Mouse (Mus musculus): ENCODE data around the gene Dnajc12.

DNA sequence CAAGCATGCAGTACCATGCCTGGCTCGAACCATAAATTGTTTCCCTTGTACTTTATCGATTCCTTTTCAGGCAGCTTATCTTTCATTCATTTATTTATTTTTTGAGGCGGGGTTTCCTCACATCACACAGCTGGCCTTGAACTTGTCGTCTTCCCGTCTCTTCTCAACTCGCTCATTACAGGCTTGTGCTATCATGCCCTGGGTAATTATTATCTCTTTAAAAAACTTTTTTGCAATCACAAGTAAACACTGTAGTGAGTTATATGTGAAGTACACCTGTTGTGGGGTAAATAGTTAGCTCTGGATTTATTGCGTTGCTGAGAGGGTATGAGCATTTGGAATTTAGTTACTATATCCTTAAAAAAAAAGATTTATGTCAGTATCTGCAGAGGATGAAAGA, 33.0 kb downstream of the Dnajc12 start:
- TF ChIP-seq ELF1 (IDR thresholded peaks at IDR 0.05; ENCODE audit: low read depth, low read length) (no peak), EP300 (IDR thresholded peaks at IDR 0.05; ENCODE audit: low read length) (no peak), ETS1 (conservative IDR thresholded peaks at IDR 0.05; ENCODE audit: low read depth, low read length) (no peak), USF2 (conservative IDR thresholded peaks at IDR 0.05; ENCODE audit: low read depth, low read length) (no peak), CHD2 (IDR thresholded peaks at IDR 0.05; ENCODE audit: low read length) (no peak), CTCF (conservative IDR thresholded peaks at IDR 0.05 in 1 of 2, IDR thresholded peaks at IDR 0.05 in 1 of 2; ENCODE audit: low read depth in 2 of 2, low read length in 2 of 2) (no peak), POLR2A (IDR thresholded peaks at IDR 0.05; ENCODE audit: low read depth, low read length) (no peak)

Measured in CH12.LX (cell line).